Mouse (Mus musculus): ENCODE data around the gene Ikbip. TPM values are rescaled to one million over a fixed set of nuclear protein-coding genes. Genes with fewer than 3 reads are reported as not detected.

The Ikbip gene
- polyA plus RNA-seq, 1 experiment: 12.3 TPM

GRCm38 (mm10) chr10:91145413-91145812 lies 62.7 kb downstream of the Ikbip start:
- Histone ChIP-seq H3K27me3 (ENCODE audit: control insufficient read depth, insufficient read depth, insufficient read length) (no peaks in the 10 kb centered on the region), H3ac (ENCODE audit: control insufficient read depth, insufficient read length, low read depth) (no peak overlapping the region), H3K4me3 (ENCODE audit: insufficient read depth, poor library complexity, severe bottlenecking) (no peak overlapping the region), H3K79me2 (ENCODE audit: control insufficient read depth, insufficient read depth) (peaks cover 19% of the 10 kb centered on the region), H3K79me3 (ENCODE audit: low read depth) (peaks cover 3% of the 10 kb centered on the region), H3K36me3 (ENCODE audit: control insufficient read depth, insufficient read depth) (peaks cover 57% of the 10 kb centered on the region)
- TF ChIP-seq MYOG (IDR thresholded peaks at IDR 0.05; ENCODE audit: control insufficient read depth, extremely low read depth, insufficient read length) (no peak), MAX (IDR thresholded peaks at IDR 0.05) (no peak), MYOD1 (IDR thresholded peaks at IDR 0.05; ENCODE audit: control insufficient read depth, insufficient read length, low read depth) (no peak), FOSL1 (IDR thresholded peaks at IDR 0.05; ENCODE audit: insufficient read depth, low read length, poor library complexity, severe bottlenecking) (no peak), CTCF (IDR thresholded peaks at IDR 0.05; ENCODE audit: control insufficient read depth, insufficient read depth, insufficient read length) (no peak), USF1 (IDR thresholded peaks at IDR 0.05; ENCODE audit: low read depth) (no peak), CEBPB (IDR thresholded peaks at IDR 0.05; ENCODE audit: low read depth) (no peak)

Other genes starting within 250 kb of the Ikbip start
- 5.9 TPM for gene Apaf1, start 170 bp upstream of the Ikbip start, polyA plus RNA-seq (2012; fragmentation: generic; extraction: Trizol)
- gene Slc25a3, start 41.1 kb downstream of the Ikbip start, polyA plus RNA-seq (2012; fragmentation: generic; extraction: Trizol): 722 TPM
- 113 TPM for gene Tmpo, start 98.4 kb downstream of the Ikbip start, polyA plus RNA-seq (2012; fragmentation: generic; extraction: Trizol)

Measured in C2C12 (cell line).